Mouse (Mus musculus) heart, embryonic 14.5 days (tissue): ENCODE measurements around the gene H2-Ob. TPM values are rescaled to one million over a fixed set of nuclear protein-coding genes. Genes with fewer than 3 reads are reported as not detected.

Source experiments
- ATAC-seq: fragments of 200-750 bp; cut with Nextera tagmentation; 2 replicates; pipeline ENCODE4 v1.8.0; 2017; ENCODE audit warnings: low read depth, moderate TSS enrichment; ENCODE audit not compliant: insufficient number of reproducible peaks, insufficient read depth, low FRiP score
- H3K27ac ChIP-seq, 2 experiments: fragments of 200-500 bp in 1 of 2; fragments of 300-500 bp in 1 of 2; sonication (generic) in 1 of 2; replicated peaks in 1 of 2; 2 replicates each; pipeline ENCODE4 v1.5.1; 2012 to 2014; ENCODE audit warnings: low read depth in 2 of 2, low read length in 2 of 2, control low read depth in 1 of 2, mild to moderate bottlenecking in 1 of 2, mixed read lengths in 1 of 2; ENCODE audit not compliant: control insufficient read depth in 1 of 2, insufficient read depth in 1 of 2
- H3K27me3 ChIP-seq: fragments of 300-500 bp; sonication (generic); 2 replicates; pipeline ENCODE4 v1.6.1; 2014; ENCODE audit warnings: mild to moderate bottlenecking, low read length, control low read depth; ENCODE audit not compliant: control insufficient read depth, insufficient read depth
- H3K36me3 ChIP-seq: fragments of 300-500 bp; sonication (generic); 2 replicates; pipeline ENCODE4 v1.6.1; 2014; ENCODE audit warnings: mild to moderate bottlenecking, control low read depth, low read length, mixed read lengths; ENCODE audit not compliant: control insufficient read depth, insufficient read depth
- H3K4me1 ChIP-seq, 2 experiments: fragments of 200-500 bp in 1 of 2; fragments of 300-500 bp in 1 of 2; sonication (generic) in 1 of 2; 2 replicates each; pipeline ENCODE4 v1.6.1; 2012 to 2014; ENCODE audit warnings: low read length in 2 of 2, control low read depth in 1 of 2, mixed read lengths in 1 of 2; ENCODE audit not compliant: control insufficient read depth in 2 of 2, insufficient read depth in 2 of 2
- H3K4me2 ChIP-seq: fragments of 300-500 bp; sonication (generic); 2 replicates; pipeline ENCODE4 v1.6.1; 2014; ENCODE audit warnings: mild to moderate bottlenecking, low read length
- H3K4me3 ChIP-seq, 2 experiments: fragments of 200-500 bp in 1 of 2; fragments of 300-500 bp in 1 of 2; sonication (generic) in 1 of 2; 2 replicates each; pipeline ENCODE4 v1.5.1; 2012 to 2014; ENCODE audit warnings: low read length in 2 of 2, mild to moderate bottlenecking in 2 of 2, control low read depth in 1 of 2, low read depth in 1 of 2, moderate library complexity in 1 of 2; ENCODE audit not compliant: control insufficient read depth in 1 of 2, insufficient read depth in 1 of 2
- H3K9ac ChIP-seq: fragments of 300-500 bp; sonication (generic); 2 replicates; pipeline ENCODE4 v1.6.1; 2014; ENCODE audit warnings: mild to moderate bottlenecking, low read length
- H3K9me3 ChIP-seq: fragments of 300-500 bp; sonication (generic); 2 replicates; pipeline ENCODE4 v1.6.1; 2016; ENCODE audit warnings: low read length, control low read depth; ENCODE audit not compliant: control insufficient read depth
- WGBS: fragments of 180-500 bp; shearing (Covaris S2); extraction: QIAGEN DNeasy Blood & Tissue Kit; methylation state at CpG from one replicate; pipeline ENCODE4 v1.1.7; 2014; 5-methylcytosine and 5-hydroxymethylcytosine counted together
- polyA plus RNA-seq: library from polyadenylated mRNA; unstranded; fragments of >200 nt; fragmentation: Nextera tagmentation; extraction: Ambion mirVana; gene quantifications from 2 replicates; pipeline ENCODE4 v1.2.1, GENCODE M21; 2014

H2-Ob gene
- polyA plus RNA-seq, 1 experiment from 2014 or later, result not detected

- Histone ChIP-seq H3K27me3 (peaks cover 57% of the 10 kb centered on the region), H3K36me3 (no peaks in the 10 kb centered on the region), H3K27ac (no peak overlapping the region), H3K9ac (no peak overlapping the region), H3K4me1 (peaks cover 4 to 5% of the 10 kb centered on the region in 2 experiments; a peak in 2 of 4 replicates), H3K9me3 (no peaks in the 10 kb centered on the region), H3K4me2 (no peak overlapping the region), H3K4me3 (no peak overlapping the region)
- ATAC-seq, result no peak
- WGBS, result 18% methylated on average over 10 of the region's 10 CpGs
Measured at GRCm38 (mm10) chr17:34208421-34208820, 30.3 kb upstream of the H2-Ob start.

- H3K9ac ChIP-seq, result no peak overlapping the region
Measured at GRCm38 (mm10) chr17:34209680-34210079, 29.0 kb upstream of the H2-Ob start.

GRCm38 (mm10) chr17:34210599-34210998 lies 28.1 kb upstream of the H2-Ob start:
- H3K4me3 ChIP-seq, result no peak overlapping the region
- ATAC-seq, result no peak
- peaks cover 75% of the 10 kb centered on the region for H3K27me3 ChIP-seq

More at GRCm38 (mm10) chr17:34209680-34210079, 29.0 kb upstream of the H2-Ob start:
- Histone ChIP-seq H3K9me3 (no peaks in the 10 kb centered on the region), H3K36me3 (no peaks in the 10 kb centered on the region), H3K4me1 (peaks cover 4 to 5% of the 10 kb centered on the region in 2 experiments; a peak in 2 of 4 replicates), H3K27ac (no peak overlapping the region), H3K4me3 (no peak overlapping the region), H3K27me3 (peaks cover 70% of the 10 kb centered on the region), H3K4me2 (no peak overlapping the region)
- no peak for ATAC-seq
- 52% methylated on average over 3 of the region's 3 CpGs for WGBS

GRCm38 (mm10) chr17:34211746-34212365 lies 26.8 kb upstream of the H2-Ob start:
- Histone ChIP-seq H3K36me3 (no peaks in the 10 kb centered on the region), H3K27me3 (peaks cover 65% of the 10 kb centered on the region)
- no peak for ATAC-seq

More at GRCm38 (mm10) chr17:34210599-34210998, 28.1 kb upstream of the H2-Ob start:
- no peaks in the 10 kb centered on the region for H3K36me3 ChIP-seq
- no peaks in the 10 kb centered on the region for H3K9me3 ChIP-seq
- H3K27ac ChIP-seq, result no peak overlapping the region
- H3K4me1 ChIP-seq, result 0 out of 4 replicates have a peak, but pooled peaks cover 0 to under 1% of the 10 kb centered on the region in 2 experiments
- H3K4me2 ChIP-seq, result no peak overlapping the region
- no peak overlapping the region for H3K9ac ChIP-seq
- WGBS, result 58% methylated on average over 3 of the region's 3 CpGs

GRCm38 (mm10) chr17:34213936-34214335 lies 24.8 kb upstream of the H2-Ob start:
- H3K4me2 ChIP-seq, result no peak overlapping the region
- no peak overlapping the region for H3K27ac ChIP-seq
- H3K9me3 ChIP-seq, result peaks cover 4% of the 10 kb centered on the region; the same call in 1 of the 2 replicates
- H3K36me3 ChIP-seq, result no peaks in the 10 kb centered on the region
- no peaks in the 10 kb centered on the region for H3K4me1 ChIP-seq
- H3K4me3 ChIP-seq, result no peak overlapping the region
- no peak for ATAC-seq
- WGBS, result 46% methylated on average over 21 of the region's 21 CpGs
- no peak overlapping the region for H3K9ac ChIP-seq
- peaks cover 56% of the 10 kb centered on the region for H3K27me3 ChIP-seq

More at GRCm38 (mm10) chr17:34211746-34212365, 26.8 kb upstream of the H2-Ob start:
- H3K9me3 ChIP-seq, result no peaks in the 10 kb centered on the region
- no peak overlapping the region for H3K4me2 ChIP-seq
- H3K9ac ChIP-seq, result no peak overlapping the region
- H3K4me1 ChIP-seq, result no peaks in the 10 kb centered on the region
- H3K27ac ChIP-seq, result no peak overlapping the region
- no peak overlapping the region for H3K4me3 ChIP-seq
- WGBS, result 23% methylated on average over 23 of the region's 23 CpGs

- Histone ChIP-seq H3K9ac (no peak overlapping the region), H3K27me3 (peaks cover 51% of the 10 kb centered on the region), H3K36me3 (no peaks in the 10 kb centered on the region), H3K9me3 (peaks cover 4% of the 10 kb centered on the region; the same call in 1 of the 2 replicates), H3K4me1 (no peaks in the 10 kb centered on the region), H3K27ac (no peak overlapping the region), H3K4me3 (no peak overlapping the region), H3K4me2 (no peak overlapping the region)
- ATAC-seq, result no peak
- WGBS, result 86% methylated on average over 12 of the region's 12 CpGs
Measured at GRCm38 (mm10) chr17:34215176-34215575, 23.5 kb upstream of the H2-Ob start.

GRCm38 (mm10) chr17:34217216-34217928 lies 21.3 kb upstream of the H2-Ob start:
- ATAC-seq, result no peak
- Histone ChIP-seq H3K4me3 (no peak overlapping the region), H3K9ac (no peak overlapping the region), H3K4me1 (no peaks in the 10 kb centered on the region), H3K9me3 (peaks cover 4% of the 10 kb centered on the region; the same call in 1 of the 2 replicates), H3K36me3 (no peaks in the 10 kb centered on the region), H3K27ac (no peak overlapping the region), H3K4me2 (no peak overlapping the region), H3K27me3 (peaks cover 29% of the 10 kb centered on the region)
- 78% methylated on average over 8 of the region's 8 CpGs for WGBS
